Mouse (Mus musculus) left cerebral cortex, adult 8-10 months (tissue): ENCODE results near the gene C1qb. TPM values are rescaled to one million over a fixed set of nuclear protein-coding genes. Genes with fewer than 3 reads are reported as not detected.

Experiments
- DNase-seq, 2 experiments: peaks; one replicate each; pipeline ENCODE4 v3.0.0; 2022; ENCODE audit warnings: low spot score in 2 of 2
- total RNA-seq, 4 experiments: library from RNA; stranded (reverse); gene quantifications; 2 replicates each; pipeline ENCODE4 v1.2.4; 2022

The C1qb gene
- total RNA-seq, 4 experiments from 2014 or later: 51.2 to 165 (median 86.4) TPM

- no peak for DNase-seq
Measured at GRCm38 (mm10) chr4:136847166-136847565, 38.8 kb downstream of the C1qb start.

- DNase-seq: no peak
Measured at GRCm38 (mm10) chr4:136842802-136843201, 43.2 kb downstream of the C1qb start.

GRCm38 (mm10) chr4:136842033-136842432 is 44.0 kb downstream of the C1qb start:
- DNase-seq: no peak

- peak in 1 of 2 experiments; percentile 66 for DNase-seq
Measured at GRCm38 (mm10) chr4:136841056-136841455, 44.9 kb downstream of the C1qb start.

GRCm38 (mm10) chr4:136838462-136838861 is 47.5 kb downstream of the C1qb start:
- no peak for DNase-seq

- no peak for DNase-seq
Measured at GRCm38 (mm10) chr4:136838026-136838425, 48.0 kb downstream of the C1qb start.

- no peak for DNase-seq
Measured at GRCm38 (mm10) chr4:136836387-136836931, 49.5 kb downstream of the C1qb start.

GRCm38 (mm10) chr4:136835621-136836386 is 50.2 kb downstream of the C1qb start, which contains the start of gene Ephb2:
Ephb2 (minus strand) TSS chr4:136835988.
- peak; percentile 55 to 76 for DNase-seq

- DNase-seq: no peak
Measured at GRCm38 (mm10) chr4:136834815-136835620, 51.0 kb downstream of the C1qb start.

GRCm38 (mm10) chr4:136834439-136834814 is 51.6 kb downstream of the C1qb start:
- no peak for DNase-seq

GRCm38 (mm10) chr4:136833619-136834351 is 52.2 kb downstream of the C1qb start:
- no peak for DNase-seq

GRCm38 (mm10) chr4:136832559-136833232 is 53.3 kb downstream of the C1qb start:
- DNase-seq: no peak

- no peak for DNase-seq
Measured at GRCm38 (mm10) chr4:136830272-136830823, 55.6 kb downstream of the C1qb start.

Other genes starting within 250 kb of the C1qb start
- gene Ephb2, start 50.2 kb downstream of the C1qb start, total RNA-seq: 10 to 100 TPM; 13.2 to 15.0 (median 14.0) TPM
- gene C1qc, start 6.9 kb upstream of the C1qb start, total RNA-seq: 100 to 1,000 TPM in 1 of 4 experiments, 10 to 100 TPM in 3; 32.7 to 131 (median 67.3) TPM
- 100 to 1,000 TPM in 2 of 4 experiments, 10 to 100 TPM in 2; 39.2 to 176 (median 85.0) TPM for gene C1qa, start 12.6 kb upstream of the C1qb start, total RNA-seq
- gene Epha8, start 70.6 kb upstream of the C1qb start, total RNA-seq: 10 to 100 TPM in 1 of 4 experiments, 1 to 10 TPM in 3; 5.9 to 10.5 (median 7.6) TPM
- gene Zbtb40, start 162.6 kb upstream of the C1qb start, total RNA-seq: 1 to 10 TPM; 8.3 to 9.8 (median 8.4) TPM